Mouse (Mus musculus): Measurements from ENCODE around the gene Mdh1. TPM values are rescaled to one million over a fixed set of nuclear protein-coding genes. Genes with fewer than 3 reads are reported as not detected.

Mdh1 gene
- polyA plus RNA-seq (2012; rRNA removed) = 344 and 550 TPM in 2 replicates

DNA sequence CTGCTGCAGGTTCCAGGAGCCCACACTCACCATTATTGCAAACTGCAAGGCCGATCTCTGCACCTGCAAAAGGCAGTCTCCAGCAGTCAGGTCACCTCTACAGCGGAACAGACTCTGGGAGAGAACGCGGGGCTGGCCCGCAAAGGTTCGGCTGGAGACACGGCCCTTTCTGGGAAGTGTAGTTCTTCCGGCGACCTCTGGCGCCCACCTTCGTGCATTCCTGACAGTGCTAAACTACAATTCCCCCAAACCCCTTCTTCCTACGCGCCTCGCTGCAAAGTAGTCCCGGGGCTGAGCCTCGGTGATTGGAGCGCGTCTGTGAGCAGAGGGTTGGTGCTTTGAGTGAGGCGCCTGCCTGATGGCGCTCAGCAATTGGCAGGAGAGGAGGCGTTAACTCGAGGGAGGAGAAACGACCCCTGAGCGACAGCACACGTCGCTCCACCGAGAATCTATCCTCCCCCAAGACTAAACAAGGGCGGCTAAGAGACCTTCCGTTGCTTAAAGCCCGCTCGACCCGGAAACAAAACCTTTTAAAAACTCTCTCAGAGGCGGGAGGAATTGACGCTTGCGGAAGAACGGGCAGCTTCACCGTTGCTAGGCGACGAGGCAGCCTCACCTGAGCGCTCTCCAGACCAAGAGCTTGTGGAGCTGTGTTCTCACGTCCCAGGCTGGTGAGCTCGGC is at the start of gene Mdh1, which contains the start of gene Wdpcp:
Mdh1 (minus strand) TSS at position 668 of the 682 bp plus-strand sequence.
Wdpcp (plus strand) TSS at position 536 of the 682 bp plus-strand sequence.
- under 1% methylated on average over 42 of the region's 42 CpGs for WGBS
- peak; percentile 96 for DNase-seq (ENCODE audit: low read depth, low spot score)

- no peak for DNase-seq (ENCODE audit: low read depth, low spot score)
Measured at GRCm38 (mm10) chr11:21615915-21616314, 43.7 kb upstream of the Mdh1 start.

DNA sequence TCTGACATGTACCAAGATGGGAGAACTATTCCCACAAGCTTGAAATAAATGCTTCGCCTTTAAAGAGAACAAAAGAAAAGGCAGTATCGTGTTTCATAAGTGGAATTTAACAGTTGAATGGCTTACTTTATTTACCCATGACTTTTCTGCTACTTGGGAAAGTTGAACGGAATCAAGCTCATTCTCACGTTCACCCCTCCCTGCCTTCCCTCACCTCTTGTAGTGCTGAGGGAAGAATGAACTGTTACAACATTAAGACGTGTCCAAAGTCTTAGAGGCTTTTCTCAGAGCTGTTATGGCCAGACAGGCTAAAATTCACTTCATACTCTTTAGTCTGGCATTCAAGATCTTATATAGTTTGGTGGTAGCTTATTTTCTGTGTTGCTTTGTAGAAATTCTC is 30.3 kb upstream of the Mdh1 start:
- DNase-seq (ENCODE audit: low read depth, low spot score) = no peak
- 69% methylated on average over 5 of the region's 5 CpGs for WGBS

DNA sequence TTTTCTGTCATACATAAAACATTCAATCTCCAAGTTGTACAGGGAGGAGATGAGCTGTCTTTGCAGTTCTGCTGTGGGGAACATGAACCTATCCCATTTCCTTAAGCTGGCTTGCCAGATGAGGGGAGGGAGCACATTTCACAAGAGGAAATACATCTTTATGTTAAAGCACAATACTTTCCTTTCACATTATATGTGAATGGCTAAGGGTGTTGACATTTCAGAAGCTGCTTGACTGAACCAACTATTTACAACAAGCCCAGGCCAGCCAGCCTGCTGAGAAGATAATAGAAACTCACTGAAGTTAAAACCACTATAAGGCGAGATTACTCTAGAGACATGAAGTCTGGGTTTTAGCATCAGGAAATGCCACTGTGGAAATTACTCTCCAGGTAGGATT is 11.1 kb upstream of the Mdh1 start:
- WGBS = 45% methylated on average over 1 of the region's 1 CpGs
- no peak for DNase-seq (ENCODE audit: low read depth, low spot score)

DNA sequence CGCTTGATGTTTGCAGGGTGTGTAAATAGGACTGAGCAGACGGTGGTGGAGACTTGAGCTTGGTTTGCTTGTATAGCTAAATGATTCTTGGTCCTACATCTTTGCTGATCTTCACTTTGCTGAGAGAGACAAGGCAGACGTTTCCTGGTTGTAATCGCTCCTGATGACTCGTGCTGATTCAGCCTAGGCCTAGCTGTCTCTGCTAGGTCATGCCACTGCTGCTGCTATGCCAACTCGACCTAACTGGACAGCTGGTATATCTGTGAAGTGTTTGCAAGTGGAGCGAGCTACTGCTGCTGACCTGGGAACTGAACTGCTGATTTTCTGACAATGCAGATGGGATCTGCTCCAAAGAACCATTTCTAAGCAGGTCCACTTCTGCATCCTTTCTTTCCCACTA is 9.3 kb upstream of the Mdh1 start:
- 61% methylated on average over 7 of the region's 7 CpGs for WGBS
- no peak for DNase-seq (ENCODE audit: low read depth, low spot score)

- WGBS = 4% methylated on average over 10 of the region's 10 CpGs
- no peak for DNase-seq (ENCODE audit: low read depth, low spot score)
Measured at GRCm38 (mm10) chr11:21570973-21571372, 1.2 kb downstream of the Mdh1 start.

DNA sequence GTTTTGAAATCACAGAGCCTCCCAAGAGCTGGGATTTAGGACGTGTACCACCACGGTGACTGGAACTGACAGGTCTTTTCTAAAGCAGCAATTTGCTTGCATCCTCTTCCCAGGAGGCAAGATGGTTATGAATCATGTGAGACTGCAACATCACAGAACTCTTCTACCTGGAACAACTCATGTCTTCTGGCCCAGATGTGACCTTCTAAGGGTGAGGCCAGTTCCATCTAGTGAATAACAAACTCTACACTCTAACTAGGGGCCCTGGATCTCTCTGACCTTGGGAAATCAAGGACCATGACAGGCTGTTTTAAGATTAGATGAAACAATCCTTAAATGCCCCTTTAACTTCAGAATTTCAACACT is 2.1 kb downstream of the Mdh1 start:
- DNase-seq (ENCODE audit: low read depth, low spot score) = no peak
- 48% methylated on average over 2 of the region's 2 CpGs for WGBS

DNA sequence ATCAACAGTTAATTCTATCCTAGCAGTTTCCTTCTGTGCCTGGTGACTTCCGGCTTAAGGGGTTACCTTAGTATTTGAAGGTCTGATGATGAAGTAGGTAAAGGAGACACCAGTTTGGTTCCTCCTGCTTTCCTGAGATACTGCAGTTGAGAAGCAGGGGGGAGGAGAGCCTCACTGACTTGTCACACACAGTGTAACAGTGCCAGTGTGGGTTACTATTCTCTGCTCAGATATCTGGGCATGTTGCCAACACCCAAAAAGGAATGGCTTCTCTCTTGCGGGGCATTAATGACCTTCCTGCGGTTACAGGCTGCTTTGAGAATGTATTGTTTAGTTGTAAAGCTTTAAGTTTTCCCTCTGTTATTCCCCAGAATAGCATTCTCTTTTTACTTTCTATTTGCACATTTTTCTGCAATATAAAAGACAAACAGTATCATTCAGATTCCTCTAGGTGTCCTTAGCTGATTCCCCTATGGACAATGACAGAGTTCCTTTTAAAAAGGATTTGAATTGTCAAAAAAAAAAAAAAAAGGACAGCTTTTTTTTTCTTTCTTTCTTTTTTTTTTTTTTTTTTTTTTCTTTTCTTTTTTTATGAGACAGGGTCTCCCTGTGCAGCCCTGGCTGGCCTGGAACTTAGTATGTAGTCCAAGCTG is 2.6 kb downstream of the Mdh1 start:
- DNase-seq (ENCODE audit: low read depth, low spot score) = no peak
- 14% methylated on average over 3 of the region's 3 CpGs for WGBS

- no peak for DNase-seq (ENCODE audit: low read depth, low spot score)
- WGBS = 49% methylated on average over 5 of the region's 5 CpGs
Measured at GRCm38 (mm10) chr11:21569002-21569401, 3.2 kb downstream of the Mdh1 start.

- DNase-seq (ENCODE audit: low read depth, low spot score) = no peak
- 67% methylated on average over 1 of the region's 1 CpGs for WGBS
Measured at GRCm38 (mm10) chr11:21567733-21568132, 4.4 kb downstream of the Mdh1 start.

- DNase-seq (ENCODE audit: low read depth, low spot score) = no peak
- WGBS = 83% methylated on average over 6 of the region's 6 CpGs
Measured at GRCm38 (mm10) chr11:21566934-21567333, 5.2 kb downstream of the Mdh1 start.

GRCm38 (mm10) chr11:21564681-21565405 is 7.3 kb downstream of the Mdh1 start:
- WGBS = 83% methylated on average over 9 of the region's 9 CpGs
- DNase-seq (ENCODE audit: low read depth, low spot score) = no peak

- WGBS = 56% methylated on average over 4 of the region's 4 CpGs
- DNase-seq (ENCODE audit: low read depth, low spot score) = no peak
Measured at GRCm38 (mm10) chr11:21563617-21564325, 8.4 kb downstream of the Mdh1 start.

DNA sequence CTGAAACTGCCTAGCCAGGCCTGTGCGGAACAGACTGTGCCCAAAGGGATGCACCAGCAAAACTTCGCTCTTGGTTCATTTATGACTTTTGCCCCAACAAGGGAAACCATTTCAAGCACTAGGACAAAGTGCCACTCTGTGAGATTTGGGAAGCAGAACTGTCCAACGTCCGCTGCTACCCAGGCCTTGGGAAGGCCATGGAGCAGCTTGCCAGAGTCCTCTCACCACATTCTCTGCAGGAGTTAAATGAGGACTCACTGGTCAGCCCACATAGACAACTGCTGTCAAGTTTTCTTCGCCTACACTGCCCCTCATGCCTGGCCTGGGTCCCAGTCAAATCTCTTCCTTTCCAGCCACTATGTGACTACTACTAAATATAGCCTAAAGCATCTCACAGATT is 10.8 kb downstream of the Mdh1 start:
- DNase-seq (ENCODE audit: low read depth, low spot score) = no peak

GRCm38 (mm10) chr11:21559727-21560126 is 12.4 kb downstream of the Mdh1 start:
- WGBS = 42% methylated on average over 11 of the region's 11 CpGs
- no peak for DNase-seq (ENCODE audit: low read depth, low spot score)

More for the DNA sequence above, 10.8 kb downstream of the Mdh1 start:
- WGBS = 84% methylated on average over 5 of the region's 5 CpGs

GRCm38 (mm10) chr11:21552049-21552448 is 20.1 kb downstream of the Mdh1 start:
- 42% methylated on average over 3 of the region's 3 CpGs for WGBS
- no peak for DNase-seq (ENCODE audit: low read depth, low spot score)

DNA sequence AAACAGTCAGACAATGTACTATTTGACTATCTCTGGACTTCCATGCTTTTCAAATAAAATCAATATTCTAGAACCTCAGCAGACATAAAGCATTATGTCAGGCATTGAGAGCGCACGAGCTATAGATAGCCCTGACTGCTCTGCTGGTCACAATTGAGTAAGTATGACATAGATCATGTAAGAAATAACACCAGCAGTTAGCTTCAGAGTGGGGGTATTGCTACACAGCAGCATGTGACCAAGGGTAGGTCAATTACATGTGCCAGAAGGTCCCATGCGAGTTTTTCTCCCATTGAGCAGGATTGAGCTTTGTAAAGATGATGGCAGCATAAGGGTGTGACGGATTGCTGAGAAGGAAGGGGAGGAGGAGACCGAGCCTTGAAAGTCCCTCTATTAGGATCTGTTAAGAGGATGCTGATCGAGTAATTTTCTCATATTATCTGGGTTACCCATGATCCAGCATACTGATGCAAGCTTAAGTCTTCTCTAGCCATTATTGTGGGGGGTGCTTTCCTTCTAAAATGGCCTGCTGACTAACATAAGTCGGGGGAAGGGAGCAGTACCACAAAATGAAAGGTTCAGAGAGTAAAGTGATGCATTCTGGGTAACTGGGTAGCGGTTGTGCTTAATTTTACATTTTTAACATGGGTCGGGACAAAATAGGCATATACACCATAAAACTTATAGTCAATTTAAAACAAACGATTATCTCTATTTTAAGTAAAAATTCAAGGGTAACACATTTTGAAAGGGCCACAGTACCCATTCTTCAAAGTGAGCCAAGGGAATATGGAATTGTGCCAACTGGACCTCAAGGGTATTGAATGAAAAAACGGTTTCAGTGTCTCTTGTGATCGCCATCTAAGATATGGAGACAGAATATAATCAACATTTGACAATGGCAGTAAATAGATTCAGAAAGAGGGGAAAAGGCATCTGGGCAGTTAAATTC is 21.7 kb downstream of the Mdh1 start:
- DNase-seq (ENCODE audit: low read depth, low spot score) = no peak
- WGBS = 76% methylated on average over 12 of the region's 12 CpGs

DNA sequence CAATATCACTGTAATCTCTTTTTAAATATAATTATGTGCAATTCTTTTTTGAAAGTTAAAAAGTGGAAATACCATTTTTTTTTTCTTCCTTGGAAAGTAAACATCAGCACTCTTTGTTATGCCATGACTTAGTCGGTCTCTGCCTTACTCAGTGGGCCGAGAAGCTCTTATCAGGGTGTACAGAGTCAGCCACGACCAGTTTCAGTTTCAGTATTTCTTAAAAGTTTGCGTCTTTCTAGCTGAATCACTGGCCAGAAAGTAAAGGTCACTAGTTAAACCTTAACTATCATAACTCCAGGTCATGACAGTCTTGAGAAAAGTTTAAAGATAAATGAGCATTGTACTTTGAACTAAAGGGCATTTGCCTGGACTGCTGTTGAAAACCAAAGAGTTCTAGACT is 22.4 kb downstream of the Mdh1 start:
- WGBS = 20% methylated on average over 4 of the region's 4 CpGs

DNA sequence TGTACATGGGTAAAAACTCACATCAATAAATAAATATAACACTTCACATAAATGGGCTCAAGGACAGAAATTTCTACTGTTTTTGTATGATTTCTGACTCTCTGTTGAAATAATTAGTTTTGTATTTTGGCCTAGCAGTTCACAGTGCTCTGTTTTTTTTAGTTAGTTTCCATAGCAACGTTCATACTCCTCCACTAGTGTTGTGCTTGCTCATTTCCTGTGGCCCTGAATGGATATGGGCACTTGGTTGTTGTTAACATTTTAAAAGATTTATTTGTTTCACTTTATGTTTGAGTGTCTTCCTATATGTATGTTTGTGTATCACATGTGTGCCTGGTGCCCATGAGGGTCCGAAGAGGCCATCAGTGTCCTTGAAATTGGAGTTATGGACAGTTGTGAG is 23.1 kb downstream of the Mdh1 start:
- no peak for DNase-seq (ENCODE audit: low read depth, low spot score)
- WGBS = 86% methylated on average over 2 of the region's 2 CpGs

More for the DNA sequence above, 22.4 kb downstream of the Mdh1 start:
- peak; percentile 60 for DNase-seq (ENCODE audit: low read depth, low spot score)
